Mouse (Mus musculus): ENCODE data around the gene Gm49027.

The Gm49027 gene

DNA sequence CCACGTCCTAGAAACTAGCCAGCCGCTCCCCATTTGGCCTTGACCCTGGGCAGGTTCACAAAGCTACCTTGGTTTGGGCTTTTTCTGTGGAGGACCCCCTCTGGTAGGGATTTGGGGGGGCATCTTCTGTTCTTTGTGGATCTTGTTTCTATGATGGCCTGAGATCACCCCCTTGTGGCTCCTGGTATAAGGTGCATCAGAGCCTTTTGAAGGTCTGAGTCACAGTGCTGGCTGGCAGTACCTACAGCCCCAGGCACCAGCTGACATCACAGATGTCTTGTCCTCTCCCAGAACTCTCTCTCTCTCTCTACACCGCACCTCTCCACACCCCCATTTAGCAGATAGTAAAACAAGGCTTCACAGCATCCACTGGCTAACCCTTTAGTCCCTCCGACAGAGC lies 25.6 kb downstream of the Gm49027 start:
- DNase-seq = no peak

- DNase-seq = no peak
Observed at GRCm38 (mm10) chr5:123489935-123490334, 35.4 kb downstream of the Gm49027 start.

DNA sequence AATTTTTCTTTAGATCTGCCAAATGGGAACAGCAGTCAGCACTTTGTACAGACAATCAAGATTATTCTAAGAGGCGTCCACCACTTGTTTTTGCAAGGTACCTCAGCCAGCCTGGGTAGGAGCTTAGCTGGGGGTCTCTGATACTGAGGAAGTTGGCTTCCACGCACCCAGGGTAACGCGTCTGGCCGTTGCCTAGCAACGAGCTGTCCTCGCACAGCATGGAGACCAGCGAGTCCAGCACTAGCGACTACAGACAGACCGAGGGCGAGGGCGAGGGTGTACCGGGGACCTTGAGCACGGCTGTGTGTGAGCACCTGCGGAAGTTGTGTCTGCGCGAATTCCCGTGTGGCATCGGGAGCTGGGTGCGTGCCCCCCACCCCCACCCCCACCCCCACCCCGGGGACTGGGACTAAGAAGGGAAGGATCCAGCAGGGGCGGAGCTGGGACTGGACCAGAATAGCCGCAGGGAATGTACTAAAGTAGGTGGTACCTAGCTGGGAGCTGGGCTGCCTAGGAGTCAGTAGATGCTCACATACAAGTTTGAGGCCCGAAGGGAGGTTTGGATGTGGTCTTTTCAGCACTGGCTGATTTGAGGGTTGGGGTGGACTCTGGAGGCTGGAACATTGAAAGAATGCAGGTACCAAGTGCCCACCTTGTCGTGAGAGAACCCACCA lies 36.0 kb downstream of the Gm49027 start, which contains the start of the genes Lrrc43 and Il31:
Gene Lrrc43 (plus strand): TSS at position 194 of the 674 bp plus-strand sequence.
Gene Il31 (minus strand): TSS at position 378 of the 674 bp plus-strand sequence.
- DNase-seq = no peak

DNA sequence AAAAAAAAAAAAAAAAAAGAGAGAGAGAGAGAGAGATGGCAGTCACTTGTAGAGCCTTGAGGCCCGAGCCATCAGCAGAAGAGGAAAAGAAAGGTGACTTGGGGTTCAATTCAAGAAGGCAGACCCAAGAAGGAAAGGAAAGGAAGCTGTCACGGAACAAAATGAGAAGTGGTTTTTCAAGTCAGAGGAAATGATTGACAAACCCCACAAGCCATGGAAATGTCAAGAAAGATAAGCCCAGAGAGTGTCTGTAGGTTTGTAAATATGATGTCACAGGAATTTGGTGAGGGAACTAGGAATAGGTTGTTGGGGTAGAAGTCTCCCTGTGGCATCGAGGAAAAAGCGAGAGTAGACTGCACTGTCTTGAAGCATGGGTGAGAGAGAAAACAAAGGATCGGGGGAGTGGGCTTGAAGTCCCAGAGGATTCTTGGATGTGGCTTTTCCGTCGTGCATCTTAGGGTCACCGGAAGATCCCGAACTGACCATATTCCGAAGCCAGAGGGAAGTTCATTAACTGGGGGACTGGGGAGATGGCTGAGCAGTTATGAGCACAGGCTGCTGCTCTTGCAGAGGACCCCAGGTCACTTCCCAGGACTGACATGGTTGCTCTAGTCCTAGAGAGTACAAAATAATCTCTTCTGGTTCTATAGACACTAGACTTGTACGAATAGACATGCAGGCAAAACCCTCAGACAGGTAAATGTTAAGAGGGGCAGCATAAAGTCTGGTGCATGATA lies 37.5 kb downstream of the Gm49027 start:
- DNase-seq = no peak

DNA sequence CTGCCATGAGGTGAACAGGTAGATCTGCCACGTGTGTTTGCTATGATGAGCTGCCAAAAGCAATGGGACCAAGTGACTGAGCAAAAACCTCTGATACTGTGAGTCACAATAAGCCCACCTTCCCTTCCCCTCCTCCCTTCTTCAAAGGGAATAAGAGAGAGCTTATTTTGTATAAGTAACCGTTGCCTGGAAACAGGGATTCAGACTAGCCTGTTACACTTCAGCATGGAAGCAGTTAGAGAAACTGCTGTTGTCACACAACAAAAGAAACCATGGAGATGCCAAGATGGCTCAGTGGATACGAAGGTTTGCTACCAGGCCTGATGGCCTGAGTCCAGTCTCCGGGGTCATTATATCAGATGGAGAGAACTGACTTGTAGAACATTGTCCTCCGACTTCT lies 51.5 kb downstream of the Gm49027 start:
- no peak for DNase-seq

DNA sequence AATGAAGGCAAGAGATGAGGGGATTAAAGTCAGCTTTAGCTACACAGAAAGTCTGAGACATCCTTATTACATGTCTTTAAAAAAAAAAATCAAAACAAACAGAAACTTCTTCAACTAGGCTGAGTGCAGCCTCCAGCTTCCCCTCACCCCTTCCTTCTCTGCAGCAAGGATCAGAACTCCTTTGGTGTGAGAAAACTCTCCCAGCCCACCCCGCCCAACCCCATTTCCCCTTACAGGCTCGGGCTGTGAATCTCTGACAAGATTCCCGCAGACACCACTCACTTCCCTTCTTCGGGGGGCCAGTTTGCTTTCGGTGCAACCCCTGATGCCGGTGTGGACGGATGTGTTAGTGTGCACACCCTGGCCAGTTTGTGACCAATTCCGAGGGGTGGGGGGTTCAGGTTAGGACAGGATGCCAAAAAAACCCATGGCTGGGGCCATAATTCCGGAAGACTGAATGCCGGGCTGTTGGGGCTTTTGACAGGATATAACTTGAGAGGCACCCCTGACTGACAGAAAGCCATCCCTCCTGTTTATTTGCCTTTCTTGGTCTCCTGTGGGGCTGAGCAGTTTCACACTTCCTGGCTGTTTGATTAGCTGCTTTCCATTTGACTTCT lies 54.4 kb downstream of the Gm49027 start:
- no peak for DNase-seq

DNA sequence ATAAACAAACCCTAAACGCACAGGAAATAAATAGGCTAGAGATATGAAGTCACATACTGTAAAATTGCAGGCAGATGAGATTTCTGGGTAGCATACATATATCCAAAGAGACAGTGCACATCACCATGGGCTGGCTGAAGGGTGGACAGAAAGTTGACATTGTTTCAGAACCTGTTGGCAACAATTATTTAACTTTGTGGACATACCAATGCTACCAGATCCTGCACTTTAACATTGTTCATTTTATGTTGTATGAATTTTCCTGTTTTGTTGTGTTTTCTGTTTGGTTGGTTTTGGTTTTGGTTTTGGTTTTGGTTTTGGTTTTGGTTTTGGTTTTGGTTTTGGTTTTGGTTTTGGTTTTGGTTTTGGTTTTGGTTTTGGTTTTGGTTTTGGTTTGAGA lies 60.6 kb downstream of the Gm49027 start:
- DNase-seq = no peak

All from thymus, adult 18-20 months (tissue).